Mouse (Mus musculus) adrenal gland (tissue): ENCODE data around the gene Slc25a44.

ENCODE experiments used
- intact Hi-C: fragments of 180-260 bp; cut with DNase I; formaldehyde crosslinking; loops from one replicate; pipeline ENCODE4 v1.15.1; 2025
- long read RNA-seq, 2 experiments: library from polyadenylated mRNA; unstranded; transcript quantifications; one replicate each; pipeline ENCODE4 v2.0.0; 2020; ENCODE audit warnings: borderline replicate concordance in 1 of 2; ENCODE audit not compliant: insufficient replicate concordance in 1 of 2

The Slc25a44 gene
- long read RNA-seq, experiment 1, transcript Slc25a44-201 (4 exons, 3,577 nt) = major isoform, 6 of 18 reads
- long read RNA-seq, experiment 1, partial matches to known transcripts = 2 of 18 reads
- long read RNA-seq, experiment 1, other reads (novel, unspliced or antisense) = 8 of 18 reads
- long read RNA-seq, experiment 2, partial matches to known transcripts = 0 of 7 reads
- long read RNA-seq, experiment 2, other reads (novel, unspliced or antisense) = 3 of 7 reads

DNA sequence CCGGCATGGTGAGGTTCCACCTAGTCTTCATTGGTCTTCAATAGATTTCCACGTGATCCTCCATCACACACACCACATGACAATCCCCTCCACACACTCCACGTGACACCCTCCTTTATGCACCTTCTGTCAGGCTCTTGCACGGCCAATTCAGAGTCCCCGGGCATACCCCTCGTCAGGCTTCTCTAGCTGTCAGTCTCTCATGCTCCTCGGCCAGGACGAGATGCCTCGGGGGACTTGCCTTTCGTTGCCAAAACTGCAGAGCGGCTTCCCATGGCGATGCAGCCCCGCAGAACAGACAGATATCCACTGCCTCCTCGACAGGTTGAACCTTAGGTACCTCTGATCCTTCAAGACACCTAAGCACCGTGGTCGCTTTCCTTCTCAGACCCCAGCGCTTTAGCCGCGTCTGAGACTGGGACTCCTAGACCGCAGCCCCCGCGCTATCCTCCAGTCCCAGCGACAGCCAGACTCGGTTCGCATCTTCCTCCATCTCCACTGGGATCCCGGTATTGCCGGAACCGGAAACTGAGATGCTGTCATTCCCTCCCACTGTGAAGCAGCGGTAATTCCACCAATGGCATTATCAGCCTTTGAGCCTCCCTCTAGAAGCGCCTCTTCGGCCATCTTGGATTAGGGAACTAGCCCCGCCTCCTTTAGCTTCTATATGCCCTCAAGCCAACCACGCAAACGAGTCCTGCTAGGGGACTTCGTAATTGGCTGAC lies at the start of gene Slc25a44:
Gene Slc25a44, minus strand, starts transcription at position 535 of the 725 bp plus-strand sequence.
- intact Hi-C loops = no loop called here

DNA sequence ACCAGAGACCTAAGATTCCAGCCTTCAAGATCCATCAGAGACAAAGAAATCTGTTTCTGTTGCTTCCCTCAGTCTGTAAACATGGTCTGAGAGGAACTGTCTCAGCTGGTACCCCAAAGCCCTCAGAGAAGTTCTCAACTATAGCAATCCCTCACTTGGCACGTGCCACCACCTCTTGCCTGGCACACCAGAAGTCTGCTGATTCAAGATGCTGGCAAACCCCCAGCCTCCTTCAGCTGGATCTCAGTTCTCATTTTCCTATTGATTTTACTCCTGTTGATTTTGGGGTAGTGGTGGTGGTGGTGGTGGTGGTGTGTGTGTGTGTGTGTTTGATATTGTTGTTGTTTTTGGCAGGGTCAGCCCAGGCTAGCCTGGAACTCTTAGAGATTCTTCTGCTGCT lies 48.6 kb upstream of the Slc25a44 start:
- intact Hi-C loops = no loop called here

DNA sequence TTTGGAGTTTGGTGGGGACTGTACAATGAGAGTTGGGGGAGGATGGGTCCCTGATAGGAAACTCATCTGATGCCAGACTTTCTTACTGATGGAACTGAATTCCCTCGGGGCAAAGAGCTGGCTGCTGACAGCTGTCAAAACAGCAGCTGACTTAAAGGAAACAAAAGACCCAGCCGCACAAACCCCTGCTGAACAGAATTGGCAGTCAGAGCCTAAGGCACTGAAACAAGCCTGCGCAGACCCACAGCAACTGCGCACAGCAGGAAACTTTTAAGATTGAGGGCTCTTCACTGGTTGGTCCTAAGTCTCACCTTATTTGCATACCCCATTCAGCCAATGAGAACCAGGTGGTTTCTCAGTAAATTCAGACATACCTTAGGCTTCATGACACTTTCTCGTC lies 48.1 kb upstream of the Slc25a44 start:
- intact Hi-C loops = no loop called here

DNA sequence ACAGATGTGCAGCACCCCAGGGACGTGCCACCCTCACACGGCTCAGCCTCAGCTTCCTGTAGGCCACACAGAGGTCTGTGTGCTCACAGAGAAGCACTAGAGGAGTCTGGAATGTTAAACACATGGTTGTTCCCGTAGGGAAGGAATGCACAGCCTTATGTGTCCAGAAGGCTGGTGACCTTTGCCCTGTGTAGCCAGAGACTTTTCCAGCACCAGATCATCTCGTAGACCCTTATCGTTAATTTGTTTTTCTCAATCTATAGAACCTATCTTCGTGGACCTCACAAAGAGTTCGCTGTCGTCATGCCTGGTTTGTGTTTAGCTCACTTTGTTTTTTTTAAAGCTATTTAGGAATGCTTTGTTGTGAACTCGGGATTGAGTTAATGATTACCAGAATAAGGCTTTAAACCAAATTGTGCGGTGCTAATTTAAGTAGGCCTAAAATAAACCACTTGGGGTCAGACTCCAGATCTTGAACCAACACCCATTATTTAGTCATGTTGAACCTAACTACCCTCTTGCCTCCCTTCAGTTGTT lies 46.1 kb upstream of the Slc25a44 start:
- intact Hi-C loops = no loop called here

DNA sequence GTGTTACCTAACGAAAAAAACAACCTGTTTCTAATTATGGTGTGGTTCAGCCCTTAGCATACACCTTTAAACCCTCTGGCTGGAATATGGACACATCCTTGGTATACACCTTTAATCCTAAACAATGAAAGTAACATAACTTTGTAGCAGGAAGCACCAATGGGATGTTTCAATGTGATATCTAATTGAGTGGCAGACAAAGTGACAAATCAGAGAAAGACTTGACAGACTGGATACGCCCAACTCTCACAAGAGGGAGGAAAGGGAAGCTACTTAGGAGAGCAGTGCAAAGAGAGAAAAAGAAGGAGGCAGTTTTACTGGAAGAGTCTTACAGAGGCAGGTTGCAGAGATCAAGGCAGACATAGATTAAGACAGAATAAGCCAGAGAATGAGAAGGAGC lies 44.5 kb upstream of the Slc25a44 start:
- intact Hi-C loops = no loop called here

DNA sequence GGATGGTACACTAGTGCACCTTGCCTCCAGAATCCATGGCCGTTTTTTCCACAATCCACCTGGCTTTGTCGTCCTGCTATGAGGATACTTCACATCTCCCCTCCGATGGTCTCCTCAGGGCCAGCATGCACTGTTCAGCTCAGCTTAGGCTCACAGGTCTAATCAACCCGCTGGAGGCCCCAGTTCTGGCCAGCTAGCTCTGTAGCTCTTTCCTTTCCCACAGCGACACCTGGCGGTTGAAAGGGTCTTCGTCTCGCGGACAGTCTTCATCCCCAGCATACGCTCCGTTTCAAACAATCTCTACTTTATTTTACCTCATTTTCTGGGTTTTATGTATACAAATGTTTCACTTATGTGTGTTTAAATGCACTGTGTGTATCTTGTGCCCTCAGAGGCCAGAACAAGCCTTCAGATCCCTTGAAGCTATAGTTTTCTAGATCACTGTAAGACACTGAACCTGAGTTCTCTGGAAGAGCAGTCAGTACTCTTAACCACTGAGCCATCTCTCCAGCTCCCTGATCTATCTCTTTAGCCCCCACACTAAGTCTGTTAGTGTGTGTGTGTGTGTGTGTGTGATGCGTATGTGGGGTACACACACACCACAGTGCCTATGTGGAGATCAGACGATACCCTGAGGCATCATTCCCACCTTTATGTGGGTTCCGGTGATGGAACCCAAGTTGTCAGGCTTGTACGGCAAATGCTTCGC lies 42.3 kb upstream of the Slc25a44 start:
- intact Hi-C loops = loop anchor here (1.0 kb wide), 1 partner anchor 58 kb away; no protein-coding TSS in a partner anchor

DNA sequence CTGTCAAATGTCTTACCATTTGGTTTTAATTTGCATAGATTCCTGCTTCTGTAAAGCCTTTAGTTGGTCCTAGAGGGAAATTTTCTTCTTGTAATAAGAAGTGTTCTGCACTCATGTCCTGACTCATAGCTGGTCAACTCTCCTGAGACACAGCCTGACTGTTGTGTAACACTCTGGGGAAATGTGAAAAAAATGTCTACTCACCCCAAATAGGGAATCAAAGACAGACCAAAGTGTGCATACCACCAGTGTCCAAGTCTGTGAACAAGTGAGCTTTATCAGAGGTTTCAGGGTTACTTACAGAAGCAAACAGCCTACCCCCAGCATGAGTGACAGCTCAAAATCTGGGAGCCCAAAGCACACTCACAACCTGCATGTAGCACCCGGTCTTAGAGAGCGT lies 40.2 kb upstream of the Slc25a44 start:
- intact Hi-C loops = no loop called here

DNA sequence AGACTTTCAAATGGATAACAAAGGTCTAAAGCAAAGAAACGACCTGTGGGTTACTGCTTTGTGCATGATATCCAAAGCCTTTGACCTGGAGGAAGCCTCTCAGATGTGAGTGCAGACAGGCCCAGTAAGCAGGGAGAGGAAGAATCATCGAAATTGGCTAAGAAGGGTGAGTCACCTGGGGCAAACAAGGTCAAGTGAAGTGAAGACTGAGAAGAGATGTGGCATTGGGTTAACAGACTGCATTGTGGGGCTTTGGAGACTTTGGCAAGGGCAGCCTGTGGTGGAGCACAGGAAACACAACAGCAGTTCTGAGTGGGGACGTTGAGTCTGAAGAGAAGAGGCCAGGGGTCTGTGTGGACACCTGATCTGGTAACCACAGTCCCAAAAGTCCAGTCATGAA lies 39.5 kb upstream of the Slc25a44 start:
- intact Hi-C loops = no loop called here

DNA sequence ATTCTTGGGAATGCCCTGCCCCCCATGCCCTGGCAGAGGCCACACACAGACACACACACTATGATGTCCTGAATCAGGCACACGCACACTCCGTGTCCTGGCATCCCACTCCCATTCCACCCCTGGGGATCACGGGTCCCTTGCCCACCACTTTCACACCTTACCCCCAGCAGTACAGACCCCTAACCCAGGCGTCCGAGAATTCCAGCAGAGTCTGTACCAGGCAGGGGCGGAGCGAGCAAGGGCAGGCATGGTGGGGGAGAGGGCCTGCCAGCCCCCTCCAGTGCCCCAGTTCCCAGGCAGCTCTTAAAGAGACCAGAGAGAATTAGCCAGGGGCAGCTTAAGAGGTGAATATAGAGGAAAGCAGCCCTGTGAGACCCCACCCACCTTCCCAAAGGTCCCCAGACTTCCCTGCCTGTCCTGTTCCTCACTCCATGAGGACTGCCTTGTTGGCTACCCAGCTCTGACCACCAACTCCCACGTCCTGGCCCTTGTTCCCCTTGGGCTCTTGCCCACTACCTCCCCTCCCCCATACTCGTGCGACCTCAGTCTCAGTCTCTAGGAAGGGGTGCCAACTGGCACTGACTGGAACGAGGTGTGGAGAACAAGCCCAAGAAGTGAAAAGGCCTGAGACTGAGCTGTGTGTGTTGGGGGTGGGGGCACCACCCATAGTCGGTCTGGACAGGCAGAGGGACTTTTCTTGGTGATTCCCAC lies 36.2 kb upstream of the Slc25a44 start, which contains the start of gene Sema4a:
Gene Sema4a, minus strand, starts transcription at position 200 of the 714 bp plus-strand sequence.
- intact Hi-C loops = no loop called here

DNA sequence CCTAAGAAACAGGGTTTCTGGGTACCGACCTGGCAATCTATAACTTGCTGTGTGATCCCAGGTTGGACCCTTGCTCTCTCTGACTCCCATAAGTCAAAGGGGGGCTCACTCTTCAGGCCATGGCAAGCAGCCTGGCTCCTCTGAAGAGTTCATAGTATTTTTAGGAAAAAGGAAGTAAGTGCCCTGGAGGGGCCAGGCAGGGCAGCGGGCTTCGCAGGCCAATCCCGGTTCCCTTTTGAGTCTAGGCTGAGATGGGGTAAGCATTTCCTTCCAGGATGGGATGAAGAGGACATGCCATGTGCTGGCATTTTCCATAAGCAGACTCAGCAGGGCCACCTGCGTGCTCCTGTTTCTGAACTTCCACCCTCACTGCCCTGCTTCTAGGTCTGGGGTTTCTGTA lies 35.1 kb upstream of the Slc25a44 start:
- intact Hi-C loops = no loop called here

DNA sequence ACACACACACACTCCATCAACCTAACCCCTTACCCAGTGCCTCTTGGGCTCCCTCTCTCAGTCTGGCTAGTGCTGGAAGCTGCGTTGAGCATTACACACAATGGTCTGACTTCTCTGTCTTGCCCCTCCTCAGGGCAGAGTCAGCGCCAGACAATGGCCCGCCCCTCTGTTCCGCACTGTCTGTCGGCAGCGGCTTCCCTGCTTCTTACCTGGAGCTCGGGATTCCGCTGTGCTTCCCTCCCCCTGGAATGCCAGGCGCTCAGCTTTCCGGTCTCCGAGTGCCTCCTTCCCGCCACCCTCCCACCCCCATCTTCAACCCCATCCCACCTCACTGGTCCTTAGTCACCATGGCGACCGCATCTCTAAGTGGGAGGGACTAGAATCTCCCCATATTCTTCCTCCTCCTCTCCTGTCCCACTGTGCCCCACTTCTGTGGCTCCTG lies 33.9 kb upstream of the Slc25a44 start:
- intact Hi-C loops = no loop called here

DNA sequence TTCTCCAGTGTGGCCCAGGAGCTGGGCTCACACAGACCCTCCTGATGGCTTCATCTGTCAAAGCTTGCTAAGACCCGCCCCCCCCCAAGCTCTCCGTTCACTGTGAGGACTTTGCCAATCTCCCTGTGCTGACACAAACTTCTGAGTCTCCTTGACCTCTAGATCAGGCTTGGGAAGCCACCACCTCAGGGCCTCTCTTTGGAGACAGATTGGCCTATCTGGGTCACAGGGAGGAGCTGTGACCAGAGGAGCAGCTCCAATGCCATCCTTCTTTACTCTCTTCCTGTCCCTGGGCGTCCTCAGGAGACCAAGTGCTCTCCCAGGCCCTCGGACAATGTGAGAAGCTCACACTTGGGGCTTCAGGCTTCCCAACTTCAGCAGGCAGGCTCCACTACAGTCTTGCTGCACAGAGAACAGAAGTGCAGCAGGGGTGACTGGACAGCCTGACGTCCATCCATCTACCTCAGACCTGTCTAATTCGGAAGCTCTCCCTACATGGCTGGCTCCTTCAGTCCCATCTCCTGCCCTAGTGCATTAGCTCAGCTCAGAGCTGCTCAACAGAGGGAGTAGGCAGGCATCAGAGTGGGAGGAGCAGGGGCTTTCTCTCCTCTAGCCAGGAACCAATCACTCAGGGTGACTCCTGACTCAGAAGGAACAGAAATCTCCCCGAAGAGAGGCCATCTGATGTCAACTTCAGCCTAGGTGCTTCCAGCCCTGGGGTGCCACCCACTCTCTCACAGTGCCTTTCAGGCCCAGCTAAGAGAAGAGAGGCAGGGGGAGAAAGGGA lies 32.0 kb upstream of the Slc25a44 start:
- intact Hi-C loops = no loop called here

DNA sequence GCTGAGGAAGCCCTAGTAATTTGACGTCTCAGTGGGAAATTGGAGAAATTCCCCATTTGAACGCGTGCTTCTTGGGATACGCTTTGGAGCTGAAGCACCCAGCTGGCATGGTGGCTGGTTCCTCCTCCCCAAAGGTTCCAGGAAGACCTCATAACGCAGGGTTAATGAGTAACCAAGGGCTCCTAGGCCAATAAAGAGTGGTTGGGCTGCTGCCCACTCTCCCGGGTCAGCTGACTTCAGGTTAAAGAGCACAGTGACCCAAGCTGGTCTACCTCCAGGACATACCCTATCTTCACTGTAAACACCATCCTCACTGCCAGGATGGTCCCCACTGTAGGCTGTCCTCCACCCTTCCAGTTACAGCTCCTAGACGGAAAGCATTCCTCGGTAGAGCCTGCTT lies 31.4 kb upstream of the Slc25a44 start:
- intact Hi-C loops = no loop called here

DNA sequence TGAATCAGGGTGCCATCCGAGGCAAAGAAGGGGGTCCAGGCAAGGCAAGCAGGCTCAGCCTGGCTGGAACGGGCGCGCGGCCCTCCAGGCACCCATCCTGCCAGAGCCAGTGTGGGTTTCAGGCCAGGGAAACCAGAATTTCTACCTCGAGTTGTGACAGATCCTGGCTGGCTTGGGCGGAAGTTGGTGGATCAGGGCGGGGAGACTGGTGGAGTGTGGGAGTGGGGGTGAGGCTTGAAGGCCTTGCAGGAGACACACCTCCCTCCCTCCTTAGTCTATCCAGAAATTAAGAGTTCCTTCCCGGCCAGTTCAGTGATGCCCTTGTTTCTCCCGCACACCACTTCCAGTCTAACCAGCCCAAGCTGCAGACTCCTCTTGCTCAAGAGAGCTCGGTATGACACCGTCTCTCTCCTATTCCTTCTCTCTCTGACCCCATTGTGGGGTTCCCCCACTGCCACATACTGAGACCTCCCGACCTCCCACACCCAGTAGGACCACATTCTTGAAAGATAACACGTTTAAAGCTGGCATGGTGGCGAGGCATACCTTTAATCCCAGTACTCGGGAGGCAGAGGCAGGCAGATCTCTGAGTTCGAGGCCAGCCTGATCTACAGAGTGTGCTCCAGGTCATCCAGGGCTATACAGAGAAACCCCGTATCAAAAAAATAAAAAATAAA lies 30.8 kb upstream of the Slc25a44 start:
- intact Hi-C loops = no loop called here

DNA sequence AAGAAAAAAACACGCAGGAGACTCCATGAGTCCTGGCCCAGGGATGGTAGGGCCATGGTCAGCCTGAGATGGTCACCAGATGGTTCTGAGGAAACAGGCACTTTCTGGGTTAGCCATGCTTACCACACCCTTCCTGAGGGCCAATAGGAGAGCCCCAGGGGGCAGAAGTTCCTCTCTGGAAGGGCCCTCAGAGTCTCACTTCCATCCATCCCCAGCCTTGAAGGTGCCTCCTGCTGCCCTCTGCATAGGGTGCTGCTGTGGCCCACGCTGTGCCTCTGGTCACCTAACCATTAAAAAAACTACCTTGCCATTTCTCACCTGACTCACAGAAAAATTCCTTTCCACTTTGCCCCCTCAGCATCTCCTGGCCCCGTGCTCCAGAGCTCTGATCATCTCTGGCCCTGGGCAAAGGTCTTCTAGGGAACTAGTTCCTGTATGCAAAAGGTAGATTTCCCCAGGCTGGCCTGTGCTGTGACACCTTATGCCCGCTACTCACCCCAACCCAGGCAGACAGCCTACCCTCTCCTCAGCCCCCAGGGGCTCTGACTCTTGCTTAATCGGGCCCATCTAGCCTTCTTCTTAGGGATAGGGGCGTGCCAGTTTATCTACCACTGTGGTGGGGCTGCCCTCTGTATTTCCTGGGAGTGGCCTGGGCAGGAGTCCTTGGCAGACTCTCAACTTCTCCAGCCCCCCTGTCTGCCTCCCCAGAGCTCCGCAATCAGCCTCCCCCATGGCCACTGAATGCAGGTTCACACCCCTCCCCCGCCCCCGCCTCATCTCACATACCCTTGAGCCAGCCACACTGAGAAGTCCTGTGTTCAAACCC lies 30.0 kb upstream of the Slc25a44 start:
- intact Hi-C loops = no loop called here

DNA sequence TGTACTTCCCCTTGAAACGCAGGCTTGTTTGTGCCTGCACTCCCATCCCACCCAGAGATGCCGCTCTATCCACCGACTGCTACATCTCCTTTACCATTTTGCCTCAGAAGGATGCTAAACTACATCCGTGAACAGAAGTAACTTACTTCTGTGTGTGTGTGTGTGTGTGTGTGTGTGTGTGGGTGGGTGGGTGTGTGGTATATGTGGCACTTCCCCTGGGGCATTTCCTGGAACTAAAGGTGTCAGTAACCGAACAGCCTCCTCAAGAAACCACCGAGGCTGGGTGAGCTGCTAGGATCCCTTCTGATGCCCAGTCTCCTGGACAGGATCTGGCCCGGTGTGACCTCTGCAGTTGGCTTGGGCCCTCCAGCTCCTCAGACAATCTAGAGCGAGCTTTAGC lies 29.0 kb upstream of the Slc25a44 start:
- intact Hi-C loops = no loop called here

DNA sequence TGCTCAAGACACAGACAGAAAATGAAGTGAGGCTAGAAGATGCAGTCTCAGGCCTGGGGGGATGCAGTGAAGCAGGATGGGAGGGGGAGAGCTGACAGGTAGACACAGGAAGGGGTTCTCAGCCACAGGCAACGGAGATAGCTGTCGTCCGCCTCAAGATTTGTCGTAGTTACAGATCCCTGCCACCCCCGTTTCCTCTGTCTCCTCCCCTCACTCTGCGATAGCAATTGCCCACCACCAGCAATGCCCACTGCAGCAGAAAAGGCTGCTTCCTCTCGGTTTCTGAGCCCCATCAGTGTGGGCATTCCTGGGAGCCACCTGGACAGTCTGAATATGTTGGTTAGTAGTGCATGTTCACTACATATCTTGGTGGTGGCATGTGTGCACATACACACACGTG lies 28.4 kb upstream of the Slc25a44 start:
- intact Hi-C loops = no loop called here

DNA sequence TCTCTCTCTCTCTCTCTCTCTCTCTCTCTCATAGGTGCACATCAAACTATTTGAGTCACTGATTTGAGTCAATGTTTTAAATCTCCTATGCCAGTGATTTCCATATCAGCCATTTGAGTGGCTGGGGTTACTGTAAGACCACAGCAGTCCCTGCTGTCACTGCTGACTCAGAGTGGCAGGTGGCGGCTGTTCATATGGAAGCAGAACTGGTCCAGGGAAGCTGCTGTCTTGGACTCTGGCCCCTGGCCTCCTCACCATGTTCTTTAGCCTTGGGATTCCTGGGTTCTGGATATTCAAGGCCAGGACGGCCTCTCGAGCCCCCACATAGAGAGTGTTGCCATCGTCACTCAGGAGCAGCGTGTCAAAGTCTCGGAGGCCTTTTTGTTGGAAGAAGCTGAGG lies 27.8 kb upstream of the Slc25a44 start:
- intact Hi-C loops = no loop called here

DNA sequence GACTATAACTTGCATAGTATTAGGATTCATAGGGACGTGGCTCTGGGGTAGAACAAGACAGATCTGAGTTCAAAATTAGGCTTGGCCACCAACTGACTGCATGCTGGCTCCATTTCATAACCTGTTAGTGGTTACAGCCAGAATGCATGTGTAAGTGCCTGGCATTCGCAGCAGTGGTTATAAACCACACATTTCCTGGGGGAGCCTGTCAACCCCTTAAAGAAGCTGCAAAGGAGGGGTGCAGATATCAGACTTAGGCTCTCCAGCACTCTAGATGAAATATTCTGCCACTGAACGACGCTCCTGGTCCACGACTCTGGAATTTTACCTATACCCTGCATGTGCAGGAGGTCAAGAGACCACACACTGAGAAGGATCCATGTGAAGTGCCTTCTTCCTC lies 27.3 kb upstream of the Slc25a44 start:
- intact Hi-C loops = no loop called here
